Mouse (Mus musculus) olfactory bulb, adult 2 months (tissue): Measurements from ENCODE around the gene Rxfp4.

ENCODE experiments used
- CTCF ChIP-seq: fragments of 200-500 bp; IDR thresholded peaks from 2 replicates; pipeline ENCODE4 v1.5.1; 2012; ENCODE audit warnings: low read depth, mild to moderate bottlenecking, low read length, moderate library complexity; ENCODE audit not compliant: insufficient read depth
- POLR2A ChIP-seq: fragments of 200-500 bp; IDR thresholded peaks from 2 replicates; pipeline ENCODE4 v1.6.1; 2012; ENCODE audit warnings: mild to moderate bottlenecking, low read depth, low read length, moderate library complexity; ENCODE audit not compliant: insufficient read depth

DNA sequence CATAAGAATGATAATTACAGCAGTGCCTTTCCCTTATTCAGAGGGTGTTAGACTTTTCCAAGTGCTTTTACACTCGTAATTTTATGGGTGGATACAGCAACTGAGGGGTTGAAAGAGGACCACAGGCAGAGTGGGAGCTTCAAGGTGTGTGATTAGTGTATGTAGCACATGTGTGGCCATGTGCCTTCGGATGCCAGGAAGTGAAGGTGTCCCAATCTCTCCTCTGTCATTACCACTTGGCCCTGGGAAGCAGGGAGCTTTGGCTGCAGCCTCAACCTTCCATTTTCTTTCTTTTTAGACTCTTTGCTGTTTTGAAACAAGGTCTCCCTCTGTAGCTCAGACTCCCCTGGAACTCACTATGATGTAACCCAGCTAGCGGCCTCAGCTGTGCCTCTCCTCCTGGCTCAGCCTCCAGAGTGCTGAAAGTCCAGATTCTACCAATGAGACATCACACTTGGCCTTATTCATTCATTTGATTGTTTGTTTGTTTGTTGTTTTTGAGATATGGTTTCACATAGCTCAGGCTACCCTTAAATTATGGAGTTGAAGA is 35.9 kb downstream of the Rxfp4 start:
- TF ChIP-seq POLR2A (no peak), CTCF (no peak)
